Mouse (Mus musculus) CD4-positive, CD25-positive, alpha-beta regulatory T cell, adult 2 months (primary cell): Measurements from ENCODE around the gene Cela3a.

ENCODE experiments used
- DNase-seq: peaks from one replicate; pipeline ENCODE4 v3.0.0-alpha.2; 2012; ENCODE audit warnings: low read depth, low spot score

The Cela3a gene

DNA sequence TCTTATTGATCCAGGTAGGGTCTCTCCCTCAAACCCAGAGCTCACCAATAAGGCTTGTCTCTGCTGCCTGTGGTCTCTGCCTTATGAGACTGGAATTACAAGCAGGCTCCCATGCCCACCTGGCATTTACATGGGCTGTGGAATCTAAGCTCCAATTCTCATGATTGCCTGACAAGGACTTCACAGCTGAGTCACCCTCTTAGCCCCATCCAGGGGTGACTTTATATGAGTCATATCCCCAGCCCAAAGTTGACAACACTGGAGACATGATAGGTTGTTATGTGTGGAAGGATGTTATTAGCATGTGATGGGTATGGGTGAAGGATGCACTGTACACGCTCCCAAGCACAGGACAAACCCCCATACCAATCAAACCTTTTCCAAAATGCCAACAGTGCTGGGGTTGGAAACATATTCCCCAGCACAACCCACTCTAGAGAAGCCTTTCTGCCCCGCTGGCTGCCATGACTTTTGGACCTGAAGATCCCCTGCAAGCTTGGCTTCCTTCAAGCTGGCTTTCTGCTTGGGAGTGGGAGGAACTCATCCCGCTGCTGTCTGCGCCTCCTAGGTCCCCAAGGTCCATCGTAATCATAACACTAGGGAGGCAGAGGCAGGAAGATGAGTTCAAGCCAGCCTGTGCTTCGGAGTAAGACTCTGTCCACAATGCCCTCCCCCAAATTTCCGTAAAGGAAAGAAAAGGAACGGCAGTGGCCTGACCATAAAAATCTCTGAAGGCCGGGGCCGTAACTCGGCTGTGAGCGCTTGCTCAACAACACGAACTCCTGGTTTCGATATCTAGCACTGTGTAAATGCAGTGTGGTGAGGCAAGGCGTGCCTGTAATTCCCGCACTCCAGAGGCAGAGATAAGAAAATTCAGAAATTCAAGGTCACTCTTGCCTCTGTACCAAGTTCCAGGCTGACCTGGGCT is 37.7 kb downstream of the Cela3a start:
- DNase-seq: no peak

DNA sequence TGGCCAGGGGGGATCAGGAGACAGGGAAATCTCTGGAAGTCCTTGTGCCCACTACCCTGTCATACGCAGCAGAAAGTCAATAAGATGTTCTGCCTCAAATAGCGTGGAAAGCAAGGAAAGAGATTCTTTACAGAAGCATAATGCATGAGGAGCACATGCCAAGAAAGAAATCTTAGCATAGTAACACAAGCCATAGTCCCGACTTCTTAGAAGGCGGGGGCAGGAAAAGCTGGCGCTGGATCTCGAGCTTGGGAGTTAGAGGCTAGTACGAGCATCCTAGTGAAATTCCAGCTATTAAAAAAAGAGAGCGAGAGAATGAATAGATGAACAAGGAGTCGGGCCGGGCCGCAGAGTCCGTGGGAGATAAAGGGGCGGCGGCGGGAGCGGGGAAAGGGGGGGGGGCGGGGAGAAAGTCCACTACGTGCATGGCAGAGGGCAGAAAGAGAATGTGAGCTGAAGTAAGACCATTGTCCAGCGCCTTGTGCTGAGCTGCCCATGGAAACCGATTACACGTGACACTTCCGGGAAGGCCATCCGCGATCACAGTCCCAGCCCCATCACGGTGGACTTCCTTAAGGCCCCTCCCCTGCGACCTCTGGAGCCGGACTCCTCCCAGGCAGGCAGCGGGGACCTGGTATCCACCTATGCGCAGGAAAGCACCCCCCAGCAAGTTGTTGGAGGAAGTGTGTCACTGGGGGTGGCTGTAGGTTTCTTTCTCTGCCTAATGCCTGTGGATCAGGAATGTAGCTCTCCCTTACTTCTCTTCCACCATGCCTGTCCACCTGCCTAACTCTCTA is 39.4 kb downstream of the Cela3a start:
- peak; percentile 41 for DNase-seq

DNA sequence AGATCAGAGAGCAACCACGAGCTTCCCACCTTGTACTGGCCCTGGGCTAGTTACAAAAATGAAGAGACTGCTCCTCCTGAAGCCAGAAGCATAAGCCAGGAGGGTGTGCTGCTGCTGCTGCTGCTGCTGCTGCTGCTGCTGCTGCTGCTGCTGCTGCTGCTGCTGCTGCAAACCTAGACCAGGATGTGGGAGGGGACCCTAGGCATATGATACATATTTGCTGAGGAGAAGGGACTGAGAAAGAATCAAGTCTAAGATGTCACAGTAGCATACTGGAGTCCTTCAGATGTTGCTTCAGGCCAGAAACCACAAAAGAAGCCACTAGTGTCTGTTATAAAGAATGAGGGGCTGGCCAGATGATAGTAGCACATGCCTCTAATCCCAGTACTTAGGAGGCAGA is 41.4 kb downstream of the Cela3a start:
- peak; percentile 54 for DNase-seq

DNA sequence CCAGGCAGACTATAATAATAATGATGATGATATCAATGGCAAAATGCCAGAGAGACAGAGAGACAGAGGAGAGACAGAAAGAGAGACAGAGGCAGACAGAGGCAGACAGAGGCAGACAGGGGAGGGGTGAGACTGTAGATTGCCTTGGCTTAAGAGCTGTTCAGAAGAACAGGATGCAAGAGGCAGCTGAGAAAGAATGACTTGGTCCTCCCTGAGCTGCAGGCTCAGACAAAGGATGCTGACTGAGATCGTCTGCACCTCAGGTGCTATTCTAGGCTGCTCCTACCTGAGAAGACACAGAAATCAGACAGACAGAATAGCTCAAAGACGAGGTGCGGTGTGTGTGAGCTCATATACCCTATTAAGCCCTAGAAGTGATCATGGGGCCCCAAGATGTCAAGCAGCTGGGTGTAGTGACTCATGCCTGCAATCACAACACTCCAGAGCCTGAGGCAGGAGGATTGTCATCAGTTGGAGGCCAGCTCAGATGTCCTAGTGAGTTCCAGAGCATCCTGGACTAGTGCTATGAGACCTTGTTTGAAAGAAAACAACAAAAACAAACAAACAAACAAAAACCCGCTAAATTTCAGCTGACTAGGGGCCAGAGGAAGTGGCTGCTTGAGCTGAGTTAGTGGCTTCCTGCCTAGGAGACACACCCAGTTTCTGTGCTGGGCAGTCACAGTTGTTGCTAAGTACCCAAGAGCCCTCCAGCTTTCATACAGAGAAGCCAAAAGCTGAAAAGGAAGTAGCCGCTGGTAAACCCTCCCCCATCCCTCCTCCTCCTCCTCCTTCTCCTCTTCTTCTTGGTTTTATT is 42.1 kb downstream of the Cela3a start:
- DNase-seq: peak; percentile 82

DNA sequence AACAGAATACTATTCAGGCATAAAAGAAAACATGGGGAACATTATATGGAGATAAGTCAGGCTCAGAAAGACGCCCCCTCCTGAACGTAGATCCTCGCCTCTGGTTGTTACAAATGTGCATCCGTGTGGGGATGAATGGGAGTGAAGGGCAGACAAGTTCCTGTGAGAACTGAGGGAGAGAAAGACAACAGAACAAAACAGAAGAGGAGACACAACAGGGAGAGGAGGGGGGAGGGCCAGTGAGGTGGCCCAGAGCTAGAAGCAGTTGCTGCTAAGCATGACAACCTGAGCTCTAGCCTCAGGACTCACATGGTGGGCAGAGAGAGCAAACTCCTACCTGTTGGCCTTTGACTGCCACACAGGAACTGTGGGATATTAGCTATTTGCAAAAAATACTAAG is 43.5 kb downstream of the Cela3a start:
- DNase-seq: no peak

DNA sequence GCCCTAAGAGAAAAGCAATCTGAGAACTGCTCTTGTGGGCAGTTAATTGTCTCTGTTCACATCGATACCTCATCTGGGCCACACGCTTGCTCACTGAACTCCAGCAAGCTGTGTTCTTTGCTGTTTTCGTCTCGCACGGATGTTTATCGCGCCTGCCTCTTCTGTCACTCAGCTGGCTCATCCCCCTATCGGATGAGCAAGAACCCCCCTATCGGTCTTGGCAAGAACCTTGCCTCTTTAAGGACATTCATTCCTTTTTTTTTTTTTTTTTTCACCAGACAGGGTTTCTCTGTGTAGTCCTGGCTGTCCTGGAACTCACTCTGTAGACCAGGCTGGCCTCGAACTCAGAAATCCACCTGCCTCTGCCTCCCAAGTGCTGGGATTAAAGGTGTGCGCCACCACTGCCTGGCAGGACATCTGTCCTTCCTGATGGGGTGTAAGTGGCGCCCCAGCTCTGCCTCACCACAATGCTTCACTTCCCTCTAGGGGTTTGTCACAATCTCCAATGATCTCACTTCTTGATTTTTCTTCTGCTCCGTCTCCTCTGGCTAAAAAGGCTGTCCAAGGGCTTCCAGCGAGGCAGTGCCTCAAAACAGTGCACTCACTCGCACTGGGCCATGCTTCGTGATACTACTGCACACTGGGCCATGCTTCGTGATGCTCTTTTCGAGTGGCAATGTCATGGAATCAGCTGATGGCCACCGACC is 44.1 kb downstream of the Cela3a start:
- no peak for DNase-seq

DNA sequence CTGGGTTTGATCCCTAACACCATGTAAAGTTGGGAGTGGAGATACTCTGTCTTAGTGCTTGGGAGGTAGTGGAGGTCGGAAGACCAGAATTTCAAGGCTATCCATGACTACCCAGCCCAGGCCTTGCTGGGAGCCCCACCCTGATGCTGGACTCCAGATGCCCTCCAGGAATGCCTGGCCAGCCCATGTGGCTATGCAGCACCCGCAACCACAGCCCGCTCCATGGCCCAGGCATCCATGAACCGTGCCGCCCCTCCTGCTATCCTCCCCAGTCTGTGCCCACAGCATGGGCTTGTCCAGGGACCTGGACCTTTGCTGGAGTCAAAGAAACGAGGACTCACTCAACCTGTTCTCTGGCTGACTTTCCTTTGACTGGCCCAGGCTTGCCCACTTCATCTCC is 44.8 kb downstream of the Cela3a start:
- DNase-seq: no peak

DNA sequence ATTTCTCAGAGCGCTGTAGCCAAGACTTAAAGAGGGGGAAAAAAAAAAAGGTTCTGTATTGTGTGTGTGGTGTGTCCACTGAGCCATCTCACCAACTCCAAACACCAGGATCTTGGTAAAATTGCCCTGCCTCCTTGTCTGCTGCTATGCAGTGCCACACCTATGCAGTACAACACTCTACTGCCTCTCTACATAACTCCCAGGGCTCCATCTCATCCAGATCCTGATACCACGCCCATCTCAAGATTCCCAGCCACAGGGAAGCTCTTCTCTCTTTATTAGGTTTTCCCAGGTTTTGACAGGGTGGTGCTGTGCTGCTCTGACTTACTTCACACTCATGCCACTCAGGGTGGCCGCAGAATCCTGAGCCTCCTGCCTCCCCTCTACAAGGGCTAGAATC is 48.6 kb downstream of the Cela3a start:
- DNase-seq: no peak

DNA sequence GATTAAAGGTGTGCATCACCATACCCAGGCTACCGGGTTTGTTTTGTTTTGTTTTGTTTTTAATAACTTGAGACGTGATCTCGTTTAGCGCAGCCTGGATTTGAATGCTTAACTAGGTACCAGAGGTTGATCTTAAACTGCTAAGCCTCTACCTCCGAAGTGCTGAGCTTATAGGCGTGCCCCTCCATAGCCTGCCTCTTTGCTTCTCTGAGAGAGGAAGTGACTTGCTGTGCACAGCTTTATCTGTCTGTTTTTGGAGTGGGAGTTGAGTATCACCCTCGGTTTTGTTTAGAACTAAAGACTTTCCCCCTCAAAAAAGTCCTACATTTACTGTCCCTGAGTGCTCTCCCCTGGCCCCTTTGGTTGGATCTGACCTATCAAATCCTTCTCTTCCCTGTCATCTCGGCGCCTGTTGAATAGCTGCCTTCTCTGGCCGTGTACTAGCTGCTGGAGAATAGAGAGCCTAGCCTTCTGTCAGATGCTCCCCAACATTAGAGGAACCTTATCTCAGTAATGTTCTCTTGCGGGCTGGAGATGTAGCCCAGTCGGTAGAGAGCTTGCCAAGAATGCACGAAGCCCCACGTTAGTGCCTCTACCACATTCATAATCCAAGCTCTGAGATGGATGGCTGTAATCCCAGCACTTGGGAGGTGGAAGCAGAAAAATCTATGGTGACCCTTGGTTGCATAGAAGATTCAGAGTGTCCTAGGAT is 51.1 kb downstream of the Cela3a start:
- DNase-seq: peak; percentile 73

DNA sequence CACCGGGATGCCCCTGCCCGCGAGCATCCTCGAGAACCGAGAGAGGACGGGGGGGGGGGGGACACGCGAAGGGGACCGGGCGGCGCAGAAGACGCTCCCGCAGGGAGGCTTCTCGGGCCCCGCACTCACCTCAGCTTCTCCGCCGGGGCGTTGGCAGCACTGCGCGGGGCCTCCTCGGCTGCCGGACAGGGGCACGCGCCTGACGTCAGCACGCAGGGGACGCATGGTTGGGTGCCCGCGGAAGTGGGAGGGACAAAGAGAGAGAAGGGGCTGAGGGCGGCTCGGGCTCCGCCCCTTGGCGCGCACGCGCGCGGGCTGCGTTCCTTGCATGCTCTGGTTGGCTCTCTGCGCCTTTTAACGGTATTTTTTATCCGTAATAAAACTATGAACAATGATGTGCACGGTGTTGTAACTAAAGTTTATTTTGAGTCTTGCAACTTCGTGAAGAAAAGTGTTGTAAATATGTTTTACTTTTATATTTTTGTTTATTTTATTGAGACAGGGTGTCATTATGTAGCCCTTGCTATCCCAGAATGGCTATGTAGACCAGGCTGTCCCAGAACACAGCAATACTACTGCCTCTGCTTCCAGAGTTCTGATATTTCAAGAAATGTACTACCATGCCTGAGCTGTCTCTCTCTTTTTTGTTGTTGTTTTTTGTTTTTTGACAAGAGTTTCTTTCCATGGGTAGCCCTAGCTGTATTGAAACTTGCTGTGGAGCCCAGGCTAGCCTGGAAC is 51.9 kb downstream of the Cela3a start, which contains the start of gene Cdc42:
TSS of gene Cdc42 (minus strand) at position 204 of the 738 bp plus-strand sequence.
- DNase-seq: peak; percentile 99

DNA sequence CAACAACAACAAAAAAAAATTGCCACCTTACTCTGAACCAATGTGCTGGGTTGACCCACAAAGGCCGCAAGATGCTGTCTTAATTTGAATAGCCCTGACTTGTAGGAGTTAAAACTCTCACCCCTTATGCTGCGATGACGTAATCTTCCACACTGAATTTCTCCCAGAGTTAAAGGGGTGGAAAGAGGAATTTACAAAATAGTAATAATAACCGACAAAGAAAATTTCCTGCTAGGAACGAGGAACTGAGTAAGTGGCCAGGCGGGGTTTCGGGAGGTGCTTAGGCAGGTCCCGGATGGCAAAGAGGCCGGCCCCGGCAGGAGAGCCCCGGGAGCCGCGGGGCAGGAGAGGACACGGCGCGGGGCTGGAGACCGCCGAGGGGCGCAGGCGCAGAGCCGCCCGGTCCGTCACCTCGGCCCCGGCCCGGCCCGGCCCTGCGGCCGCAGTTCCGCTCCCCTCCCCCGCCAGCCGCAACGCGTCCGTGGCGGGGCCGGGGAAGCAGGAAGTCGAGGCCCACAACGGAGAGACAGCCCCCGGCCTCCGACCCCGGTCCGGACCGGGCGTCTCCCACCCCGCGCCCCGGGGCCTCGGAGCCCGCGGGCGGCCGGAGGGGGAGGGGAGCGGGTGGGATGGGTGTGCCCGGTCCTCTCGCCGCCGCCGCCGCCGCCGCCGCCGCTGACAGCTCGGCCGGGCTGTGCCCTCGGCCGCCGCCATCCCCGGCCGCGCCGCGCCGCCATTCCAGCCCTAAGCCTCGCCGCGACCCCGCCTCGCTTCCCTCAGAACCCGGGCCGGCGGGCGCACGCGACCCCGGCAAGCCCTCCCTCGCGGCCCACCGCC is 52.7 kb downstream of the Cela3a start:
- DNase-seq: peak; percentile 68
